Mouse (Mus musculus) hindbrain, embryonic 14.5 days (tissue): ENCODE measurements at regions not wholly inside any gene's neighbourhood (a gene's known extent, or its start where the extent isn't known, plus 50 kb on each side); places are given as distances from the start of the nearest gene placed in this dataset.

Source experiments
- ATAC-seq: fragments of 200-750 bp; cut with Nextera tagmentation; 2 replicates; pipeline ENCODE4 v1.8.0; 2017; ENCODE audit warnings: moderate number of reproducible peaks, mild to moderate bottlenecking, moderate TSS enrichment, moderate library complexity; ENCODE audit not compliant: low FRiP score
- DNase-seq: peaks from one replicate; pipeline ENCODE4 v3.0.0-alpha.2; 2015; ENCODE audit warnings: low spot score
- H3K27ac ChIP-seq: fragments of 300-500 bp; sonication (generic); 2 replicates; pipeline ENCODE4 v1.5.1; 2014; ENCODE audit warnings: mild to moderate bottlenecking, moderate library complexity
- H3K27me3 ChIP-seq: fragments of 300-500 bp; sonication (generic); 2 replicates; pipeline ENCODE4 v1.6.1; 2014; ENCODE audit warnings: mild to moderate bottlenecking, low read length, mixed read lengths; ENCODE audit not compliant: control insufficient read depth, insufficient read depth
- H3K36me3 ChIP-seq: fragments of 300-500 bp; sonication (generic); replicated peaks from 2 replicates; pipeline ENCODE4 v1.6.1; 2014; ENCODE audit not compliant: control insufficient read depth, insufficient read depth
- H3K4me1 ChIP-seq: fragments of 300-500 bp; sonication (generic); replicated peaks from 2 replicates; pipeline ENCODE4 v1.6.1; 2014; ENCODE audit warnings: antibody characterized with exemption, low read length, mixed read lengths; ENCODE audit not compliant: control insufficient read depth, insufficient read depth
- H3K4me2 ChIP-seq: fragments of 300-500 bp; sonication (generic); replicated peaks from 2 replicates; pipeline ENCODE4 v1.6.1; 2014; ENCODE audit warnings: mild to moderate bottlenecking, moderate library complexity
- H3K4me3 ChIP-seq: fragments of 300-500 bp; sonication (generic); replicated peaks from 2 replicates; pipeline ENCODE4 v1.5.1; 2014; ENCODE audit warnings: mild to moderate bottlenecking, low read length
- H3K9ac ChIP-seq: fragments of 300-500 bp; sonication (generic); 2 replicates; pipeline ENCODE4 v1.6.1; 2014
- H3K9me3 ChIP-seq: fragments of 300-500 bp; sonication (generic); 2 replicates; pipeline ENCODE4 v1.6.1; 2016; ENCODE audit warnings: low read length; ENCODE audit not compliant: control insufficient read depth
- WGBS: fragments of 180-500 bp; shearing (Covaris S2); extraction: QIAGEN DNeasy Blood & Tissue Kit; methylation state at CpG from one replicate; pipeline ENCODE4 v1.1.7; 2014; 5-methylcytosine and 5-hydroxymethylcytosine counted together

GRCm38 (mm10) chr14:62168711-62169110 lies 123.7 kb upstream of the Rnaseh2b start:
- no peak overlapping the region for H3K4me2 ChIP-seq
- ATAC-seq (no peak), DNase-seq (no peak)
- no peaks in the 10 kb centered on the region for H3K36me3 ChIP-seq
- H3K9me3 ChIP-seq = no peaks in the 10 kb centered on the region
- H3K4me3 ChIP-seq = no peak overlapping the region
- H3K27ac ChIP-seq = no peak overlapping the region
- no peaks in the 10 kb centered on the region for H3K27me3 ChIP-seq
- WGBS = 80% methylated on average over 6 of the region's 6 CpGs
- H3K4me1 ChIP-seq = peaks cover under 1% of the 10 kb centered on the region; the same call in 1 of the 2 replicates
- no peak overlapping the region for H3K9ac ChIP-seq

GRCm38 (mm10) chr14:62170385-62170784 lies 122.0 kb upstream of the Rnaseh2b start:
- no peak overlapping the region for H3K4me3 ChIP-seq
- ATAC-seq (no peak), DNase-seq (no peak)
- no peak overlapping the region for H3K9ac ChIP-seq
- 68% methylated on average over 5 of the region's 5 CpGs for whole genome bisulfite sequencing
- H3K4me2 ChIP-seq = no peak overlapping the region
- H3K27ac ChIP-seq = no peak overlapping the region
- no peaks in the 10 kb centered on the region for H3K27me3 ChIP-seq
- H3K4me1 ChIP-seq = peaks cover 7% of the 10 kb centered on the region; the same call in 1 of the 2 replicates
- no peaks in the 10 kb centered on the region for H3K9me3 ChIP-seq
- no peaks in the 10 kb centered on the region for H3K36me3 ChIP-seq

- 73% methylated on average over 15 of the region's 15 CpGs for WGBS
- ATAC-seq (no peak), DNase-seq (no peak)
- Histone ChIP-seq H3K4me1 (peaks cover 7% of the 10 kb centered on the region; the same call in 1 of the 2 replicates), H3K27ac (no peak overlapping the region), H3K9ac (no peak overlapping the region), H3K4me2 (no peak overlapping the region), H3K27me3 (no peaks in the 10 kb centered on the region), H3K36me3 (no peaks in the 10 kb centered on the region), H3K9me3 (no peaks in the 10 kb centered on the region), H3K4me3 (no peak overlapping the region)
Observed at GRCm38 (mm10) chr14:62171256-62172047, 120.9 kb upstream of the Rnaseh2b start.

GRCm38 (mm10) chr14:62173835-62174530 lies 118.4 kb upstream of the Rnaseh2b start:
- 39% methylated on average over 16 of the region's 16 CpGs for WGBS
- DNase-seq (peak; percentile 68), ATAC-seq (peak; percentile 17; the same call in 1 of the 2 replicates)
- no peaks in the 10 kb centered on the region for H3K36me3 ChIP-seq
- no peaks in the 10 kb centered on the region for H3K27me3 ChIP-seq
- H3K9me3 ChIP-seq = no peaks in the 10 kb centered on the region
- H3K27ac ChIP-seq = no peak overlapping the region
- H3K4me1 ChIP-seq = peaks cover 7% of the 10 kb centered on the region; the same call in 1 of the 2 replicates
- H3K9ac ChIP-seq = no peak overlapping the region
- H3K4me3 ChIP-seq = no peak overlapping the region
- peak overlapping the region; percentile 18; the same call in 1 of the 2 replicates for H3K4me2 ChIP-seq

GRCm38 (mm10) chr14:62175384-62176048 lies 116.9 kb upstream of the Rnaseh2b start:
- H3K4me1 ChIP-seq = peaks cover 7% of the 10 kb centered on the region; the same call in 1 of the 2 replicates
- no peak for DNase-seq
- H3K4me3 ChIP-seq = no peak overlapping the region
- H3K9me3 ChIP-seq = no peaks in the 10 kb centered on the region
- no peak for ATAC-seq
- H3K4me2 ChIP-seq = no peak overlapping the region
- H3K9ac ChIP-seq = no peak overlapping the region
- 58% methylated on average over 12 of the region's 12 CpGs for WGBS
- H3K36me3 ChIP-seq = no peaks in the 10 kb centered on the region
- no peaks in the 10 kb centered on the region for H3K27me3 ChIP-seq
- no peak overlapping the region for H3K27ac ChIP-seq

GRCm38 (mm10) chr14:62177509-62177908 lies 114.9 kb upstream of the Rnaseh2b start:
- no peak overlapping the region for H3K27ac ChIP-seq
- H3K27me3 ChIP-seq = no peaks in the 10 kb centered on the region
- ATAC-seq = no peak
- DNase-seq = no peak
- WGBS = 89% methylated on average over 5 of the region's 5 CpGs
- H3K4me1 ChIP-seq = peaks cover 7% of the 10 kb centered on the region; the same call in 1 of the 2 replicates
- no peaks in the 10 kb centered on the region for H3K36me3 ChIP-seq
- no peaks in the 10 kb centered on the region for H3K9me3 ChIP-seq
- H3K4me2 ChIP-seq = no peak overlapping the region
- H3K9ac ChIP-seq = no peak overlapping the region
- no peak overlapping the region for H3K4me3 ChIP-seq

- no peak for DNase-seq
Observed at GRCm38 (mm10) chr14:62187360-62187759, 105.0 kb upstream of the Rnaseh2b start.

GRCm38 (mm10) chr14:62188147-62188885 lies 104.1 kb upstream of the Rnaseh2b start:
- Histone ChIP-seq H3K27me3 (no peaks in the 10 kb centered on the region), H3K4me2 (no peak overlapping the region), H3K4me3 (no peak overlapping the region), H3K27ac (no peak overlapping the region), H3K9ac (no peak overlapping the region), H3K36me3 (no peaks in the 10 kb centered on the region), H3K4me1 (no peaks in the 10 kb centered on the region), H3K9me3 (no peaks in the 10 kb centered on the region)
- ATAC-seq (no peak), DNase-seq (no peak)
- WGBS = 73% methylated on average over 7 of the region's 7 CpGs

More at GRCm38 (mm10) chr14:62187360-62187759, 105.0 kb upstream of the Rnaseh2b start:
- ATAC-seq = no peak
- H3K27ac ChIP-seq = no peak overlapping the region
- no peaks in the 10 kb centered on the region for H3K27me3 ChIP-seq
- no peaks in the 10 kb centered on the region for H3K4me1 ChIP-seq
- WGBS = 79% methylated on average over 11 of the region's 11 CpGs
- no peak overlapping the region for H3K4me3 ChIP-seq
- H3K4me2 ChIP-seq = no peak overlapping the region
- H3K36me3 ChIP-seq = no peaks in the 10 kb centered on the region
- H3K9me3 ChIP-seq = no peaks in the 10 kb centered on the region
- no peak overlapping the region for H3K9ac ChIP-seq
